Mouse (Mus musculus): ENCODE results near the gene Cfap100. TPM values are rescaled to one million over a fixed set of nuclear protein-coding genes. Genes with fewer than 3 reads are reported as not detected.

Gene Cfap100
- polyA plus RNA-seq, 1 experiment = not detected

GRCm38 (mm10) chr6:90358142-90358541, 70.5 kb downstream of the Cfap100 start:
- H3K36me3 ChIP-seq (ENCODE audit: control insufficient read depth, insufficient read depth, low read length) = no peaks in the 10 kb centered on the region
- 75% methylated on average over 5 of the region's 5 CpGs for WGBS
- H3K27me3 ChIP-seq (ENCODE audit: control insufficient read depth, insufficient read depth, low read length) = no peaks in the 10 kb centered on the region
- H3K27ac ChIP-seq (ENCODE audit: insufficient read depth, low read length) = no peak overlapping the region
- no peaks in the 10 kb centered on the region for H3K4me1 ChIP-seq (ENCODE audit: control insufficient read depth, insufficient read depth, insufficient read length)
- TF ChIP-seq CTCF (IDR thresholded peaks at IDR 0.05; ENCODE audit: extremely low read depth, insufficient read depth, insufficient read length, insufficient replicate concordance) = no peak
- no peak for TF ChIP-seq POLR2A (IDR thresholded peaks at IDR 0.05; ENCODE audit: low read depth, low read length)
- H3K4me3 ChIP-seq (ENCODE audit: extremely low read depth, insufficient read depth, insufficient read length) = no peak overlapping the region
- no peak for DNase-seq (ENCODE audit: low read depth in 1 of 2, low spot score in 2 of 2)

Other genes starting within 250 kb of the Cfap100 start
- not detected in 2 replicates for gene V1ra8, start 226.0 kb downstream of the Cfap100 start, polyA plus RNA-seq (2012; rRNA removed)
- gene Vmn1r53, start 204.4 kb downstream of the Cfap100 start, polyA plus RNA-seq (2012; rRNA removed) = not detected in 2 replicates
- not detected in 2 replicates for gene Vmn1r54, start 182.5 kb downstream of the Cfap100 start, polyA plus RNA-seq (2012; rRNA removed)
- not detected in 2 replicates for gene BC048671, start 127.6 kb downstream of the Cfap100 start, polyA plus RNA-seq (2012; rRNA removed)
- 1.1 and 1.4 TPM in 2 replicates for gene Chst13, start 103.6 kb downstream of the Cfap100 start, polyA plus RNA-seq (2012; rRNA removed)
- 0.02 TPM in 2 replicates for gene Uroc1, start 95.5 kb downstream of the Cfap100 start, polyA plus RNA-seq (2012; rRNA removed)
- 15.6 and 24.6 TPM in 2 replicates for gene Zxdc, start 59.3 kb downstream of the Cfap100 start, polyA plus RNA-seq (2012; rRNA removed)
- 9.7 and 11.0 TPM in 2 replicates for gene Klf15, start 33.8 kb upstream of the Cfap100 start, polyA plus RNA-seq (2012; rRNA removed)
- gene Aldh1l1, start 57.6 kb upstream of the Cfap100 start, polyA plus RNA-seq (2012; rRNA removed) = 1.9 and 2.9 TPM in 2 replicates
- 7.2 and 8.3 TPM in 2 replicates for gene Slc41a3, start 175.9 kb upstream of the Cfap100 start, polyA plus RNA-seq (2012; rRNA removed)

All from spleen, adult 2 months (tissue).